Mouse (Mus musculus) hindbrain, embryonic 12.5 days (tissue): Measurements from ENCODE around the gene Amfr. TPM values are rescaled to one million over a fixed set of nuclear protein-coding genes. Genes with fewer than 3 reads are reported as not detected.

Experiments used
- ATAC-seq: fragments of 200-750 bp; cut with Nextera tagmentation; 2 replicates; pipeline ENCODE4 v1.8.0; 2017; ENCODE audit warnings: moderate TSS enrichment; ENCODE audit not compliant: low FRiP score
- H3K27ac ChIP-seq: fragments of 300-500 bp; sonication (generic); 2 replicates; pipeline ENCODE4 v1.5.1; 2016; ENCODE audit warnings: mild to moderate bottlenecking
- H3K27me3 ChIP-seq: fragments of 300-500 bp; sonication (generic); 2 replicates; pipeline ENCODE4 v1.6.1; 2016; ENCODE audit warnings: mild to moderate bottlenecking
- H3K36me3 ChIP-seq: fragments of 300-500 bp; sonication (generic); 2 replicates; pipeline ENCODE4 v1.6.1; 2016; ENCODE audit warnings: mild to moderate bottlenecking
- H3K4me1 ChIP-seq: fragments of 300-500 bp; sonication (generic); 2 replicates; pipeline ENCODE4 v1.6.1; 2016
- H3K4me2 ChIP-seq: fragments of 300-500 bp; sonication (generic); replicated peaks from 2 replicates; pipeline ENCODE4 v1.6.1; 2016; ENCODE audit warnings: mild to moderate bottlenecking
- H3K4me3 ChIP-seq: fragments of 300-500 bp; sonication (generic); 2 replicates; pipeline ENCODE4 v1.5.1; 2016; ENCODE audit warnings: mild to moderate bottlenecking
- H3K9ac ChIP-seq: fragments of 300-500 bp; sonication (generic); 2 replicates; pipeline ENCODE4 v1.6.1; 2016; ENCODE audit warnings: mild to moderate bottlenecking, moderate library complexity
- H3K9me3 ChIP-seq: fragments of 300-500 bp; sonication (generic); replicated peaks from 2 replicates; pipeline ENCODE4 v1.6.1; 2016; ENCODE audit warnings: mild to moderate bottlenecking
- WGBS: fragments of 180-500 bp; shearing (Covaris S2); methylation state at CpG from one replicate; pipeline ENCODE4 v1.1.7; 2016; 5-methylcytosine and 5-hydroxymethylcytosine counted together
- polyA plus RNA-seq: library from polyadenylated mRNA; unstranded; fragments of >200 nt; fragmentation: Nextera tagmentation; extraction: Ambion mirVana; gene quantifications from 2 replicates; pipeline ENCODE4 v1.2.1, GENCODE M21; 2016

Amfr gene
- polyA plus RNA-seq, 1 experiment from 2014 or later: 77.4 TPM

- no peak overlapping the region for H3K27ac ChIP-seq
- no peaks in the 10 kb centered on the region for H3K4me1 ChIP-seq
- H3K36me3 ChIP-seq: peaks cover 84% of the 10 kb centered on the region
- no peak for ATAC-seq
- WGBS: 93% methylated on average over 6 of the region's 6 CpGs
- no peak overlapping the region for H3K4me3 ChIP-seq
- no peak overlapping the region for H3K9ac ChIP-seq
- H3K9me3 ChIP-seq: no peaks in the 10 kb centered on the region
- H3K4me2 ChIP-seq: no peak overlapping the region
- H3K27me3 ChIP-seq: no peaks in the 10 kb centered on the region
These were observed 36.0 kb downstream of the Amfr start for GRCm38 (mm10) chr8:93976446-93977211.

DNA sequence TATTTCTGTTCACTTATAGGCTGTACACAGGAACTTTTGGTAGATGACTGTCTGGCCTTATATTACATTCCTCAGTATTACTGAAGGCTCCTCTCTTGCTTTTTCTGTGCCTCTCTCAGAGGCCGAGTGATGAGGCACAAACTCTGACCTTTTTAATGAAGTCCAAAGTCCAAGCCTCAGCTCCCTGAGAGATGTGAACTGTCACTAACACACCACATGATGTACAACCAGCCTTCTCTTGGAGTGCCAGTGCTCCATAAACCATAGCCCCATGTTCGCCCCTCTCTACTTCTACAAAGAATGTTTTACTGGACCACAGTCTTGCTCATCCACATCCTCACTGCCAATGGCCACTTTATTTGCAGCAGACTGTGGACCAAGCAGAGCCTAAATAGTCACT is 37.3 kb downstream of the Amfr start:
- WGBS: 91% methylated on average over 2 of the region's 2 CpGs
- H3K9ac ChIP-seq: no peak overlapping the region
- H3K27ac ChIP-seq: no peak overlapping the region
- H3K4me1 ChIP-seq: no peaks in the 10 kb centered on the region
- no peaks in the 10 kb centered on the region for H3K27me3 ChIP-seq
- no peak for ATAC-seq
- no peak overlapping the region for H3K4me2 ChIP-seq
- H3K4me3 ChIP-seq: no peak overlapping the region
- H3K9me3 ChIP-seq: no peaks in the 10 kb centered on the region
- H3K36me3 ChIP-seq: peaks cover 79% of the 10 kb centered on the region

DNA sequence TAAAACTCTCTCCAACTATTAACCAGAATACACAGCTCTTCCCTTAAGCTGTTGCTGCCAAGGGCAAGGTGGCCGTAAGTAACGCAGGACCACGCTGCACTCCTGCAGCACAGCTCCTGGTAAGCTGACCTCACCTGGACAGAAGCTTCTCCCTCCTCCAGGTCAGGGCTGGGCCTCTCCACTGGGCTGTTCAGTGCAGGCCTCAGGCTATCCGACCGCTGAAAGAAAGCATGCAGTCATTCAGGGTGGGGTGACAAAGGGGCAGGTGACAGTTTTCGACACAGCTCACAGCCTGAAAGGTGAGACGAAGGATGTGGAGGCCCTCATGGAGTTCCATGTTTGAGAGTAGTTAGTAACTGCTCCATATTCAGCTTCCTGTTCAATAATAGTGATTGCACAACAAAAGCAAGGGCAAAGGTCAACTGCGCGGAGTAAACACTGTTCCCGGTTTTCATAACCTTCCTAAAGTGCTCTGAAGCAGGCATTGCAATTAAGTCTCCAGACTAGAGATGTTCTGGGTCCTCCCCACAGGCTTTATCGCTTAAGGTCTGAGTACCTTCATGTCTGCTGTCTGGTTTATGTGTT is 37.9 kb downstream of the Amfr start:
- Histone ChIP-seq H3K36me3 (peaks cover 79% of the 10 kb centered on the region), H3K4me3 (no peak overlapping the region), H3K4me1 (no peaks in the 10 kb centered on the region), H3K27me3 (no peaks in the 10 kb centered on the region), H3K4me2 (no peak overlapping the region), H3K9ac (no peak overlapping the region), H3K9me3 (no peaks in the 10 kb centered on the region), H3K27ac (no peak overlapping the region)
- no peak for ATAC-seq
- WGBS: 88% methylated on average over 11 of the region's 11 CpGs

DNA sequence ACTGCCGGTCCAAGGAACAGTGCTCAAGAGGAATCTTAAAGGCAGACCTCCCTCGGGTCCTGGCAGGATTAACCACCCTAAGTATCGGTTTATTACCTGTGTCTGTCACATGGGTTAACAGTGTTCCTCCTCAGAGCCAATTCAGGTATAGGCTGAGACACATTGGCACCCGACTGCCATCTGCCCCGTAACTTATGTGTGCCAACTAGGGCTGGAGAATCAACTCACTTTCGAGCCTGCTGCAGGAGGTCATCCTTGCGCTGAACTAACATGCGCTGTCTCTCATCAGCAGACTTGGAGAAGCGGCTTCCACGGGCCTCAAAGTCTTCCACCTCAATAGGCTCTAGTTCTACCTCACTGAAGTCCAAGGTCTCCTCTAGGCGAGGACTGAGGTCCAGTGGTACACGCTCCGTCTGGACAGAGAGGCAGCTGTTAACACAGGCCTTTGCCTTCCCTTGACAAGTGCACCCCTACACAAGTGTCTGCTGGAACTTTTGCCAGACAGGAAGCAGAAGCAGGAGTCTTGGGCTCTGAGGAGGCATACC is 38.7 kb downstream of the Amfr start:
- H3K27me3 ChIP-seq: no peaks in the 10 kb centered on the region
- H3K27ac ChIP-seq: no peak overlapping the region
- no peak overlapping the region for H3K9ac ChIP-seq
- no peak overlapping the region for H3K4me2 ChIP-seq
- no peaks in the 10 kb centered on the region; the same call in 1 of the 2 replicates for H3K4me1 ChIP-seq
- H3K4me3 ChIP-seq: no peak overlapping the region
- H3K9me3 ChIP-seq: no peaks in the 10 kb centered on the region
- 95% methylated on average over 13 of the region's 13 CpGs for WGBS
- ATAC-seq: no peak
- peaks cover 71% of the 10 kb centered on the region for H3K36me3 ChIP-seq

DNA sequence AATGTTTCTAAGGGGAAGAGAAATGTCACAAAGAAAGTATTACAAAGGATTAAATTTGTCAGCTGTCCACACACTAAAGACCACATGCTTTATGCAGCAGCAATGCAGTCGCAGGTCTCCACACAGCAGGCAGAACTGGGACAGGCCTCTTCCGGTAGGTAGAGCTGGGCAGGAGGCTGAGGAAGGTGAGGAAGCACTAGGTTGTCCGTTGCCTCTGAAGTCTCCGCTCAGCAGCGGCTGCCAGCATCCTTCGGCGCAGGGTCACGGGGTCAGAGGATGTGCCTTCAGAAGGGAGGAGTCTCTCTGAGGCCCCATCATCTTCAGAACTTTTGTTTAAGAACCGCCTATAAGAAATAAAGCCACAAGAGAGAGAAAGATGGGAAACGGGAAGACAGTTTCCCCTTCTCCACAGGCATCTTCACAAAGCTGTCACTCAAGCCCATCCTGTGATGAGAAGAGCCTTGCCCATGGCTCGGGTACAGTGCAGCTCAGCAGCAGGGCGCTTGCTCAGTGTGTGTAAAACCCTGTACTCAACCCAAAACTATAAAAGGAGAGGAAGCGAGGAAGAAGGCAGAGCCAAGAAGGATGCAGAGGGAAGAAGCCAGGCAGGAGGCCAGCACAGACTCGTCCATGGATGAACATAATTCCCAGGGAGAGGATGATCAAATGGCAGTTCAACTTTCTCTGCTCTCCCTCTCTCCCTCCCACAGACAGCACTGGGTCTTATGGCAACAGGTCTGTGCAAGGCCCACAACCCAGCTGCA is 39.5 kb downstream of the Amfr start:
- H3K27ac ChIP-seq: no peak overlapping the region
- 83% methylated on average over 14 of the region's 14 CpGs for WGBS
- no peak overlapping the region for H3K4me3 ChIP-seq
- no peaks in the 10 kb centered on the region for H3K27me3 ChIP-seq
- H3K9me3 ChIP-seq: no peaks in the 10 kb centered on the region
- H3K4me1 ChIP-seq: no peaks in the 10 kb centered on the region; the same call in 1 of the 2 replicates
- ATAC-seq: no peak
- no peak overlapping the region for H3K4me2 ChIP-seq
- H3K9ac ChIP-seq: no peak overlapping the region
- peaks cover 69% of the 10 kb centered on the region for H3K36me3 ChIP-seq

DNA sequence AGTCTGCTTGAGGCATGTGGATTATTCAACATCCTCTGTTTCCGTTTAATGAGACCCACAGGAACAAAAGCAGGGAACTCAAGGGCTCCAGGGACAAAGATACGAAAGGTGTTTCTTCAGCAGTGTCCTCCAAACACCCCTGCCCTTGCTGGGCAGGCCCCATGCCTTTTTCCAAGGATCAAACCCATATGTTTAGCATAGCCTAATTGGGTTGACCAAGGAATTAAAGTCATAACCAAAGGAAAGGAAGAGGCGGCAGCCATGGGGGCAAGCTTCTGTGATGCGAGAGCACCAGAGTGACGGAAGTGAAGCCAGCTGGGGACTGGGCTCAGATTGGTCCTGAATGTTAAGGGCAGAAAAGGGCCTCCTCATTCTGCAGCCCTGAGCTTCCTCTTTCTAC is 40.4 kb downstream of the Amfr start:
- H3K4me2 ChIP-seq: no peak overlapping the region
- H3K27me3 ChIP-seq: no peaks in the 10 kb centered on the region
- H3K9me3 ChIP-seq: no peaks in the 10 kb centered on the region
- no peak overlapping the region for H3K4me3 ChIP-seq
- H3K27ac ChIP-seq: no peak overlapping the region
- ATAC-seq: no peak
- WGBS: 89% methylated on average over 5 of the region's 5 CpGs
- no peaks in the 10 kb centered on the region; the same call in 1 of the 2 replicates for H3K4me1 ChIP-seq
- H3K9ac ChIP-seq: no peak overlapping the region
- H3K36me3 ChIP-seq: peaks cover 71% of the 10 kb centered on the region

GRCm38 (mm10) chr8:93971451-93971850 is 41.2 kb downstream of the Amfr start:
- H3K9ac ChIP-seq: no peak overlapping the region
- ATAC-seq: no peak
- no peak overlapping the region for H3K4me2 ChIP-seq
- H3K4me3 ChIP-seq: no peak overlapping the region
- H3K9me3 ChIP-seq: no peaks in the 10 kb centered on the region
- no peak overlapping the region for H3K27ac ChIP-seq
- no peaks in the 10 kb centered on the region; the same call in 1 of the 2 replicates for H3K4me1 ChIP-seq
- H3K27me3 ChIP-seq: no peaks in the 10 kb centered on the region
- H3K36me3 ChIP-seq: peaks cover 72% of the 10 kb centered on the region
- 95% methylated on average over 10 of the region's 10 CpGs for WGBS

GRCm38 (mm10) chr8:93969626-93970340 is 42.9 kb downstream of the Amfr start:
- H3K27me3 ChIP-seq: no peaks in the 10 kb centered on the region
- no peak overlapping the region for H3K9ac ChIP-seq
- no peak for ATAC-seq
- peaks cover 74% of the 10 kb centered on the region for H3K36me3 ChIP-seq
- no peaks in the 10 kb centered on the region; the same call in 1 of the 2 replicates for H3K4me1 ChIP-seq
- no peak overlapping the region for H3K4me2 ChIP-seq
- no peak overlapping the region for H3K27ac ChIP-seq
- no peaks in the 10 kb centered on the region for H3K9me3 ChIP-seq
- no peak overlapping the region for H3K4me3 ChIP-seq
- WGBS: 70% methylated on average over 7 of the region's 7 CpGs

DNA sequence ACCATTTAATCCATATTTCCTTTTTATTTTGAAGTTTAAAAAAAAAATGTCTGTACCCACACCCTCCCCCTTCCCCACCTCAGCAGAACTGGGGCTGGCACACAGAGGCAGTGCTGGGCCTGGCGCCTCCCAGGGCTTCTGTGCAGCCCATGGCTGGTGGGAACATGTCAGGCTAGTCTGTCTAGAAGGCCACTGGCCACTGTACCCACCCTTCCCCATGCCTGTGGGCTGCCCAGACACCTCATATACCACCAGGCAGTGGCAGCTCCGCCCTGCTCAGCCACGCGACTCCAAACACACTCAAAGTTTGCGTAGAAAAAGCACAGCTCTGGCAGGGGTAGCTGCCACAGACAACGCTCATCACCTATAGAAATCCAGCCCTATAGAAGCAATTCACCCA is 44.3 kb downstream of the Amfr start:
- H3K4me1 ChIP-seq: no peaks in the 10 kb centered on the region; the same call in 1 of the 2 replicates
- H3K4me2 ChIP-seq: no peak overlapping the region
- no peaks in the 10 kb centered on the region for H3K9me3 ChIP-seq
- no peak overlapping the region for H3K27ac ChIP-seq
- peaks cover 74% of the 10 kb centered on the region for H3K36me3 ChIP-seq
- 0 out of 2 replicates have a peak, but pooled peaks have one; percentile 30 for ATAC-seq
- no peaks in the 10 kb centered on the region for H3K27me3 ChIP-seq
- WGBS: 63% methylated on average over 6 of the region's 6 CpGs
- H3K9ac ChIP-seq: no peak overlapping the region; the same call in 1 of the 2 replicates
- H3K4me3 ChIP-seq: no peak overlapping the region

GRCm38 (mm10) chr8:93960909-93961308 is 51.7 kb downstream of the Amfr start:
- Histone ChIP-seq H3K27me3 (no peaks in the 10 kb centered on the region), H3K4me1 (no peaks in the 10 kb centered on the region), H3K9me3 (no peaks in the 10 kb centered on the region), H3K27ac (no peak overlapping the region), H3K36me3 (peaks cover 69% of the 10 kb centered on the region), H3K4me2 (no peak overlapping the region), H3K9ac (no peak overlapping the region), H3K4me3 (no peak overlapping the region)
- WGBS: 79% methylated on average over 6 of the region's 6 CpGs
- no peak for ATAC-seq

DNA sequence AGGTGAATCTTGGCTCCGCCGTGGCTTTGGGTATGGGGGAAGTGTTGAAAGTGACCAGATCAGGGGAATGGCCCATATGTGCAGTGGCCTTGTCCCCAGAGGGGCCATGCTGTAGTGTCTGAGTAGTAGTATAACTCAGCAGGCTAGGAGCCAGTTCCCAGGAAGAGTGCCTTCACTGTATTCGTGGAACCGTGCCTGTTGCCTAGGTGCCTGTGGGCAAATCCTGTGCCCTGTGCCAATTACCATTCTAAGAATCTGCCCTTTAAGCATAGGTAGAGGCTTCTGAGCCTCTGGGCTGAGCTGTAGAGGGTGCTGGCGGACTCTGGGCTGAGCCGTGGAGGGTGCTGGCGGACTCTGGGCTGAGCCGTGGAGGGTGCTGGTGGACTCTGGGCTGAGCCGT is 54.2 kb downstream of the Amfr start:
- no peak for ATAC-seq
- Histone ChIP-seq H3K4me1 (no peaks in the 10 kb centered on the region), H3K36me3 (peaks cover 69% of the 10 kb centered on the region), H3K4me2 (no peak overlapping the region), H3K27me3 (no peaks in the 10 kb centered on the region), H3K9me3 (no peaks in the 10 kb centered on the region), H3K4me3 (no peak overlapping the region), H3K9ac (no peak overlapping the region), H3K27ac (no peak overlapping the region)
- 94% methylated on average over 9 of the region's 9 CpGs for whole genome bisulfite sequencing

DNA sequence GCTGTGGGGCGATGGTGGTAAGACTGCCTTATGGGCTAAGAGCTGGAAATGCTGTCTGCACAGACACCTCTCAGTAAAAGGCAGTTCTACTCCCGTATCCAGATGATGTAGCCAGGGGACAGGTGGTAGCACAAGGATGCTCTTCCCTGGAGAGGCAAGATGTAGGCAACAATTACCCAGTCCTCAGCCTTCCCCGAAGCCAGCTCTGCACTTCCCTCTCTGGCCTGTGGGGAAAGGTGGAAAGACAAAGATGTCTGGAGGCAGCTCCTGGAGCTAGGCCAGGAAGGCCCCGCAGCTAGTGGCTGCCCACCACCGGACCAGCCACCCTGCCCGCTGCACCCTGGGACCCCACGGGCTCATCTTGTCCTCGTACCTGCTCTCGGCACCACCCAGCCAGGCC is 60.1 kb downstream of the Amfr start:
- Histone ChIP-seq H3K4me3 (no peak overlapping the region), H3K27me3 (no peaks in the 10 kb centered on the region), H3K9me3 (no peaks in the 10 kb centered on the region), H3K27ac (no peak overlapping the region), H3K4me1 (no peaks in the 10 kb centered on the region), H3K9ac (no peak overlapping the region), H3K36me3 (peaks cover 86% of the 10 kb centered on the region), H3K4me2 (no peak overlapping the region)
- ATAC-seq: no peak
- 84% methylated on average over 9 of the region's 9 CpGs for WGBS
